Mouse (Mus musculus) frontal cortex, adult 2 months (tissue): ENCODE measurements around the gene Kif1a. TPM values are rescaled to one million over a fixed set of nuclear protein-coding genes. Genes with fewer than 3 reads are reported as not detected.

Experiments used
- DNase-seq, 2 experiments: peaks; one replicate each; pipeline ENCODE4 v3.0.0; 2022; ENCODE audit warnings: low spot score in 1 of 2; ENCODE audit errors: extremely low spot score in 1 of 2
- polyA plus RNA-seq: library from polyadenylated mRNA; depleted of rRNA; stranded (reverse); fragments of >200 nt; gene quantifications from 2 replicates; pipeline ENCODE4 v1.2.3, GENCODE M21; 2012

Kif1a gene
- polyA plus RNA-seq, 1 experiment, result 323 TPM

DNA sequence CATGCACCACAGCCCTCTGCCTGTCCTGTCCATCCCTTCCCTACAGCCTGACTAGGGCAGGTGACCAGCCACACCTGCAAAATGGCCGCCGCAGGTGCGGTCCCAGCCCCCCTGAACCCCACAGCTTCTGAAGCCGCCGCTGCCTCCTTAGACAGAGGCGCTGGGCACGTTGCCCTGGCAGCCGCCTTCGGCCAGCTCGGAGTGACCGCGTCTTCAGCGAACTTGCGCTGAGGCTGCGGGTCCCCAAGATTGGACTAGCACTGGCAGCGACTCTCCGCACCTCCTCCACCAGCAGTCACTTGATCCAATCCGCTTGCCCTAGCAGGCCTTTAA lies 1.5 kb downstream of the Kif1a start:
- no peak for DNase-seq

DNA sequence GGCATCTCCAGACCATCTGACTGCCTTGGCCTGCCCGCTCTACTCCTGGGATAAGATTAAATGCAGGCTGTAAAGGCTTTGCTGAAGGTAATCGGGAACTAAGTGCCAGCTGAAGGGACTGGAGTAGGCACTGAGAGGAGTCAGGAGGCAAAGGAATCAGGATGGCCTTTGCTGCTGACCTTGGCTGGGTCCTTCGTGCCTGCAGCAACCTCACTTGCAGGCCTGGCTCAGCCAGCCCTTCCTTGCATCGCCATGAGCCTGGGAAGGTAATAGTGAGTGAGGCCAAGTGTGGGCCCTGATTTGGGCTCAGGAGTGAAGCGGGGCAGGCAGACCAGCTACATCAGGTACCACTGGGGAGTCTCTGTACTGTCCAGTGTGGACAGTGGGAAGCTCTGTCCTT lies 2.8 kb downstream of the Kif1a start:
- DNase-seq, result no peak

DNA sequence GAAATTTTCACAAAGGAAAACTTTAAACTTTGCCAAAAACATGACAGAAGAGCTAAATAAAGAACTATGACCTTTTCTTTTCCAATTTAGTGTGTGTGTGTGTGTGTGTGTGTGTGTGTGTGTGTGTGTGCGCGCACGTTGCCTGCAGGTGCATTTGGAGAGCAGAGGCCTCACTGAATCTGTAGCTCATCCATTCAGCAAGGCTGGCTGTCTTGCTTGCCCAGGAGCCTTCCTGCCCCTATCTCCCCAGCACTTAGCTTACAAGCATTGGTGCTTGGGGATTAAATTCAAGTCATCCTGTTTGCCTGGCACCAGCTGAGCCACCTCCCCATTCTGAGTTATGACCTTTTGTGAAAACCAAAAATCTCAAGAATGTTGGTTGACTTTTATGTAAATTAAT lies 9.2 kb downstream of the Kif1a start:
- no peak for DNase-seq

DNA sequence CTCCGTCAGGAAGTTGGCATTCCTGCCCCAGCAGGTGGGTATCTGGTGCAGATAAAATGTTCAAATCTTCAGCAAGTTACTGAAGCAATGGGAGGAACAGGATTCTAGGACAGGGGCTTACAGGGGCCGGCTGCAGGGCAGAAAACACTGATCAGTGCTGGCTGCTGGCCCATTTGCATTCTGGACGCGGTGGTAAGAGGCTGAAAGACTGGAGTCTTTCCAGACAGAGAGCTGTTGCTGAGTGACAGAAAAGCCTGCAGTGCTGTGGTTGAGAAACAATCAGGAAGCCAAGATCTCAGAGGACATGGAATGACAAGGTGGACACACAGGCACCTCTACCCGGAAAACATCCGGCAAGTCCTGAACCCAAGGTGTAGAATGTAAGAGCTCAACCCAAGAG lies 16.6 kb downstream of the Kif1a start:
- peak in 1 of 2 experiments; percentile 51 for DNase-seq

DNA sequence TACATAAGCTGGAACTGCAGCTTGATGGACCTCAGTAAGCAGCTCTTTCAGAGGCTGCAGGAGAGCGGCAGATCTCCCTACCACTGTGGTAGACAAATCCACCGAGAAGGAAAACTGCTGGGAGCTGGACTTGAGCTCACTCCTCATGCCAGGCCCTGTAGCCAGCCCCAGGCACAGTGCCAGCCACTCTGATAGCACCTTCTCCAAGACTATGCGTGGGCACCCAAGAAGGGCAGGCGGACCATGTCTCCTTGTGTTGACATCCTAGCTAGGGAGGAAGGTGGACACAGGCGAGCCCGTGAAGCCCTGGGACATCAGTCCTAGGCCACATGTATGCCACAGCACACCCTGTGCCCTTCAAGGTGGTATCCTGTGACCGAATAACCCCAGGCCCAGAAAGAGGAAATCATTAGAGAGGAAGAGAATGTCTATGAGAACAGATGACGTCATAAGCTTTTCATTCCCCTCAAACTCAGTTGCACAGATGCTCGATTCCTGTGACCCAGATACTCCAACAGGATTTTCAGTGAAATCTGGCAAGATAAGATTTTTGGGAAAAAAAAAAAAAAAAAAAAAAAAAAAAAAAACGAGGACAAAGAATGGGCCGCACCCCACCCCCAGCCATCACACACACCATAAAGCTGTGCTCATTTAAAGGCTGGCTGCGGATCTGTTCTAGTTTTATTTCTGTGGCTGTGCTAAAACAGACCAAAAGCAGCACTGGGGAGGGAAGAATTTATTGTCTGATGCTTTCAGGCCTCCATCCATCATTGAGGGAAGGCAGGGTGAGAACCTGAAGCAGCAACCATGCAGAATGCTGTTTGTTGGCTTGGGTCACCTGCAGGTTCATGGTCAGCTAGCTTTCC lies 18.1 kb downstream of the Kif1a start:
- DNase-seq, result peak in 1 of 2 experiments; percentile 69

DNA sequence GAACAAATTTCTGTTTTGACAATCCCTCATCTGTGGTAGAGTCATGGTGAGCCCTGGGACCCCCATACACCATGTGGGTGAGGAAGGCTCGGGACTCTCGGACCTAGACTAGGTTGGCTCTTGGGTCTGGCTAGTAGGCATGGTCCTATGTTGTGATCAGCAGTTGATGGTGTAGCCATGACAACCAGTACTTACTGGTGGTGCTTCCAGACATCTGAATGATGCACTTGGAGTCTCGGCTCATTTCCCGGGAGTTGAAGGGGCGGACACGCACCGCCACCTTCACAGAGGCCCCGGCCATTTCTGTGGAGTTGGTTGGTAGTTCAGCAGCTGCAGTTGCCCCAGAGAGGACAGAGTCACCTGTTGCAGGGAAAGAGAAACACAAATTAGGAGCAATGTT lies 19.6 kb downstream of the Kif1a start:
- no peak for DNase-seq

DNA sequence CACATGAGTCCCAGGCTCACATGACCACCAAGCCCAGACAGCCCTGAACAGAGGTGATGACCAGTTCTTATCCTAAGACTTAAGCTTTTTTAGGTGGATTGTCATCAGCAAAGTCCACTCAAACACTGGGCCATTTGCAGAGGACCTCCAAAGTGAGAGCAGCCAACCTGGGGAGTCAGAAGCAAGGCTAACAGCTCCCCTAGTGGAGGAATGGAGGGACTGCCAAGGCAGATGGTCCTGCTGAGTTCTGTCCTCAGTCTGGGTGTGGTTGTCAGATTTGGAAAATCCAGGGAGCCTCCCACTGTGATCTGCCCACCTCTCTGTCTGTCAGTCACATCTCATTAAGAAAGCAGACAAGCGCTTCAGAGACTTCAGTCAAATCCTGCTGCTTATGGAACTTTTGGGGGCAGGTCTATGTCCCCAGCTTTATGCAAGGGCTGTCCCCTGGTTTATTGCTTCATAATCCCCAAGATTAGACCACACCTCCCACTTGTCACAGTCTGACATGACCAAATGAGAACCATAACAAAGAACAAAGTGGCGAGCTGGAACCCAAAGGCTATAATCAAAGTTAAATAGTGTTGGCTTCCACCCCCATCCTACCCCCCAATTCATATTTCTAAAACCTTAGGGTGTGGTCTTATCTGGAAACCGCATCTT lies 20.7 kb downstream of the Kif1a start:
- DNase-seq, result peak; percentile 62 to 77

DNA sequence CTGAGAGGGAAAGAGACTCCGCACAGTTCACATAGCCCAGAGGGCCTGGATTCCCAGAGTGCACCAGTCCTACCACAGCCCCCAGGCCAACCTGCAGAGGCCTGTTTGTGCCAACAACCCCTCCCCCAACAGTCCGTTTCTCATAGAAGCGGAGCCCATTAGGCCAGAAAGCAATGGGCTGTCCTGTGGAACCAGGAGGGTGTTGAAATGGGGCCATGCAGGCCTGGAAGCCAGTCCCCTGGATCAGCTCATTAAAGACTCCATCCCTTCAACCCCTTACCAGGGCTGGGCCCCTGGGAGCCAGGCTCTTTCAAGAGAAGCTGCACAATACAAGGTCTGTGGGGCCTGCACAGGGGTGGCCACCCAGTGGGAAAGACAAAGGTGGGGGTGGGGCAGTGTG lies 22.1 kb downstream of the Kif1a start:
- DNase-seq, result peak in 1 of 2 experiments; percentile 55

DNA sequence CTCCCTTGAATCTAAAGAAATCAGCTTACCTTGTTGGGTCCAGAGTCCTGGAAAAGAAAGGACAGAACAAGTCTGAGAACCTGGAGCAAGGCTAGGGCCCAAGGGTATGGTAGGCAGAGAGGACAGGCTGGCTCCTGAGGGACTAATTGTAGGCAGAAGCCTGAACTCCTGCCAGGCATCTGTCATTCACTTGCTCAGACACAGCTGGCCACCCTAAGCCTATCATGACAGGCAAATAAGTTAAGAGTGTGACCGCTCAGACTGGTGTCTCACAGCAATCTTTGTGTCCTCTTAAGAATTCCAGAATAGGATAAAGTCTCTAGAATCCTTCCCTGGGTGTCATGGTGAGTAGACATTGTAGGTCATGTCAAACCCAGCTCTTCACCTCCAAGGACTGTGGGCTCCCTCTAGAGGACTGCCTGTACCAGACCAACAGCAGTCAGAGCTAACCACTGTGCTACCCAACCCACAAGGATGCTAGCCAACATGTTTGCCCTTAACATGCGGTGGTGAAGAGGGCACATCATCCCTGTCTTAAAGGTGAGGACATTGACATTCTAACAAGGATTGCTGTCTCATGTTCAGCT lies 29.4 kb downstream of the Kif1a start:
- no peak for DNase-seq

DNA sequence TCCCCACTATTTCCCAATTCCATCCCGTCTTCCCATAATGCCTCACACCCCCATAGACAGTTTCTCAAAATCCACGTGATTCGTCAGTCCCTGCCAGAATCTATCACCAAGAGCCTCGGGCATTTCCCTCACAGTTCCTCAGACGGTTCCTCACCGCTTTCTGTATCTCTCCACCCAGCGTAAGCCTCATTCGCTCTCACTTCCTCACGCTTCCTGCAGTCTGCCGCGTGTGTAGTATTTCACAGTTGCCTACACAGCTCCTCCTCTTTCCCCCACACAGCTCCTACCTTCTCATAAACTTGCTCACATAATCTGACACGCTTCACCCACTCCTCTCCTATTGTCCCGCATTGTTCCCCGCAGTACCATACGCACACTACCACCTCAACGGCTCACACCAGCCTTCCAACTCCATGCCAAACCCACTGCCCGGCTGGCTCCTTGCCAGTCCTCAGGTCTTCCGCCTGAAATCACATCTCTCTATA lies 30.2 kb downstream of the Kif1a start:
- peak in 1 of 2 experiments; percentile 57 for DNase-seq

DNA sequence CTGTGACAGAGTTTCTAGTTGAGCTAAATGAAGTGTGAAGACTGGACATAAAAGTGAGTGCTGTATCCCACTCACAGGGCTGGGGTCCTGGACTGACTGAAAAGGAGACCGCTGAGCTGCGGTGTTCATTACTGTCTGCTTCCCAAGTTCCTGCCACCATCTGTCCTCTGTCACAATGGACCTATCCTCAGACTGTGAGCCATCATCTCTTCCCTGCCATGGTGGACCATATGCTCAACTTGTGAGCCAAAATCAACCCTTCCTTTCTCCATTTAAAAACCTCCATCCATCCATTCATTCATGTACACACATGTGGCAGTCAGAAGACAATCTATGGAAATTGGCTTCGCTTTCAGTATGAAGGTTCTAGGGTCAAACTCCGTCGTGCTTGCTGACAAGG lies 30.9 kb downstream of the Kif1a start:
- no peak for DNase-seq

DNA sequence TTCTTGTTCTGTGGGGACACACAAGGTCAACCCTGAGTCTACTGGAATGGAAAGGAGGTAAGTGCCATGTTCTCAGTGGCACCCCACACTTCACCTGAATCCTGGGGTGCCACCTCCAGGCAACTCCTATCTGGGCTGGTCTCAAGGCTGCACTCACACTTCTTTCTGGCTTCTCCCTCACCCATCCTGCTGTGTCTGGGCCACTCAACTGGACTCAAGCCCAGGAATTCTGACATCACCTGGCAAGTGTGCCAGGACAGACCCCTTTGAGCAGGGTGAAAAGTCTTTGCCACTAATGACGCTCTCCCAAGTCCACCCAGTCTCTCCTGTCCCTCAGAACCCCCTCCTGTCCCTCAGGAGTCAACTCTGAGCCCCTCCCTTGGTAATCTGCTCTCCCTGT lies 33.2 kb downstream of the Kif1a start:
- no peak for DNase-seq

DNA sequence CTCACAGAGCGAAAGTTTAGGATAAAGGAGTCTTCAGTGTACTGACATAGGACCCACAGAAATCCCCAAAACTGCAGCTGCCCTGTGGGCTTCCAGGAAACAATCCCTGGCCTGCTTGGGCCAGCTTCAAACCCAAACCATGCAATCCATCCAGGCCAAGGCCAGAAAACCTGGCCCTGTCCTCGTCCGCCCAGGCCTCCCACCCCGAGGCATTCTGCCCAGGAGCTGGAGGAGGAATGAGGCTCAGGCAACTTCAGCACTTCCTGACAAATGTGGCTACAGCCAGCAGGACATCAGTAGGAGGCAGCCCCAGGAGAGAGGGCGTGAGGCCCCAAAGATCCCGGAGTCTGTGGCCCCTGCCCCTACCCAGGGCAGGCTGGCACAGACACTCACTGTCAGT lies 36.1 kb downstream of the Kif1a start:
- DNase-seq, result no peak

DNA sequence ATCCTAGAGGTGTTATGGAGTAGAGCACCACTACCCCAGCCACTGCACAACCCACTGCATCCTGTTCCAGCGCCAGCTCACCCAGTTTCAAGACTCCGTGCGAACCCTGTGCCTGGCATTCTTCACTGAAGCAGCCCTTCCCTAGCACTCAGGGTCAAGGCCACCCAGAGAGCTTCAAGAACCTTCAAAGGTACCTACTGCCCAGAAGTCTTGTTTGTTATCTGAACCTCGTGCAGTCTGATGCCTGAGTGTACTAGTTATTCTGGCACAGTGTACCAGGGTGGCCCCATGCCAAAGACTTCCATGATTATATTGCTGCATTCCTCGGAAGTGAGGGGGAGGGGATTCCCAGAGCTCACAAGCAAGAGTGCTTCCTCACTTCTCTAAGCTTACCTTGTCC lies 38.1 kb downstream of the Kif1a start:
- DNase-seq, result peak in 1 of 2 experiments; percentile 60

DNA sequence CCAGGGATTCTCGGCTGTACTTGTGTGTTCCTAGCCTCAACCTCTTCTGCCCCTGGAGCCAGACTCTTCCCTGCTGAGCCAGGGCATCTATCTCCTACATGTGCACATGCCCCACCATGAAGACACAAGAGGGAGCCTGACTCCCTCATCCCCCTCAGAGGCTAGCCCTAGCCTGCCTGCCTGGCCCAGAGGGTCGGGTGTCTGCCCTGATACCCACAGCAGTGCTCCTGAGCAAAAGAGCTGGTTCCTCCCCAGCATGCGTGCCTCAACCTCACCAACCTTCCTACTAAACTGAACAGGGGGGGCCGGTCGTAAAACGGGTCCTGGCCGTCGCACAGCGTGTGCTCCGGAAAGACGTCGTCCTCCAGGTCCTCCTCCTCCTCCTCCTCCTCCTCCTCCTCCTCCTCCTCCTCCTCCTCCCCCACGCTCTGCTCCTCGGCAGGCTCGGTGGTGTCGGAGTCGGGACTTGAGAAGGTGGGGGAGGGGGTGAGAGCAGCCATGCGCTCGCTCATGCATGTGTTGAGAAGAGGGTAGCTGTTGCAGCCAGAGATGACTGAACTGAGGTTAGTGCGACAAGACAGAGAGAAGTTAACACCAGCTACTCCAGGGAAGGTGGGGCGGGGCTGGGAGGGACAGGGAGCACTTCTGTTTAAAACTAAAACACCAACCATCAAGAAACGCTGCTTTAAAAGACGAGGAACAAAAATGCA lies 50.5 kb downstream of the Kif1a start:
- DNase-seq, result peak in 1 of 2 experiments; percentile 39

DNA sequence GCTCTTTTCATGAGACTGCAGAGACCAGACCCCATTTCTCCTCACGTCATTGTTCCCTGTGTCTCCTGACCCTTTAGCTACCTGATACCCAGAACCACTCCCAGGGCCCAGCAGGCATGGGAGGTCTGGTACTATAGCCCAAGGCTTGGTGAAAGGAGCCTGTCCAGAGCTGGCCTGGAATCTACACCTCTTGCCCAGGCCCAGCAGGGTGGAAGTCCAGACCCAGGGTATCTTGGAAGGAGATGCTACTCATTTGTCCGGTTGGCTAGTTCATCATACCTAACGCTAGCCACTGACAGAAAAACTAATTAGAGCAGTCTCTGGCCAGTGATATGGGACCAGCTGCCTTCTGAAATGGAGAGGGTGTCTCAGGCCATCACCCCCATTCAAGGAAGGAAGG lies 51.7 kb downstream of the Kif1a start:
- no peak for DNase-seq

DNA sequence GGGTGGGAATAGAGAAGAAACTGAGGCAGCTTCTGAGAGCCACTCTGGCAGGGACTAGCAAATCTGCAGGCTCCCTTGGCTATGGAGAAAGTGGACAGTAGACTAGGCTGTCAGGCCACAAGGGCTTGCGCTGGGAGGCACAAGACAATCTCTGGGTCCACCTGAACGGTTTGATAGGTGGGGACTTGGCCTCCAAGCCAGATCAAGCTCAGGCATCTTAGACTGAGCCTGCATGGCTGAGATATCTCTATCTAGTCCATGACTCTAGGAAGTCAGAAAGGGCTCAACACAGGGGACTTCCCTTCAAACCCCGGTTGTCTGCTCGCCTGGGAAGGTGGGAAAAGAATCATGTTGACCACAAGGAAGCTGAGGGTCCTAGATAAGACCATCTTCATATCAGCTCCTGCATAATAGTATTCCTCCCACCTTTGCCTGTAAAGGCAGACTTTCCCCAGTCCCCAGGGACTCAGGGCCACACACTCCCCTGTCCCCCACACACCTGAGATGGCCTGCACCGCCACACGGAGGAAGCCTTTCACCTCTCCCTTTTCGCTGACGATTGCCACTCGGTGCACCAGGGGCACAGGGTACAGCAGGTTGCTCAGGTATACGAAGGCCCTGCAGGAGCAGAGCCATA lies 55.5 kb downstream of the Kif1a start:
- no peak for DNase-seq

DNA sequence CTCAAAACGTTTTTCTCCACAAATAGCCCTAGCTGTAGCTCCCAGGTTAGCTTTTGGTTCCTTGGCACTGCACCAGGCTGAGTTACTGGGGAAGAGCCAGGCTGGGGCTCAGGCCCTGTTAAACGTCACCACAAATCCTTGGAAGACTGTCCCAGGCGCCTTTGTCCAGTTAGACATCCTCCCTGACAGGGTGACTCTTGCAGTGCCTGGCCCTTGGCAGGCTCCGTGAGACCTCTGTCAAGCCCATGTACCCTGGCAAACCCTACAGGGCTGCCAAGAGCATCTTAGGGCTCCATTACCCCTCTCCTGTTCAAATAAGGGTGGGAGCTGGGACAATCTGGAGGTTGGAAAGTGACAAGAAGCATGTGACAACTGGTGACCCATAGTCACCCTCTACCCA lies 65.8 kb downstream of the Kif1a start:
- no peak for DNase-seq

DNA sequence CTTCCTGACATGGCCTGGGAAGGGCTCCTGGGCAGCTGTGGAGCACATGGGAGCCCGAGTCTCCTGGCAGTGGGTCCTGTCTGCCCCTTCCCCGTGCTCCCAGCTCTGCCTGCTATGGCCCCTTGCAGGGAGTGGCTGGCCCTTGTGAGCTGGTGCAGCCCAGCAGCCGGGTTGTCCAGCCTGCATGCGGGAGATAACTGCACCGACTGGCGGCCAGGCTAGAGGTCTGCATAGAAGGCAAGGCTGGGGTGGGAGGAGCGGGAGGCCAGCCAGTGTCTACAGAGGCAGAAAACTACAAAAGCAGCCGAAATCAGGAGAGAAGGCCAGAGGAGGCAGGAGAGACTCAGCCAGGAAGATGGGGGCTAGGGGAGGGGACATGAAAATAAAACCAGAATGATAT lies 67.8 kb downstream of the Kif1a start:
- DNase-seq, result no peak

DNA sequence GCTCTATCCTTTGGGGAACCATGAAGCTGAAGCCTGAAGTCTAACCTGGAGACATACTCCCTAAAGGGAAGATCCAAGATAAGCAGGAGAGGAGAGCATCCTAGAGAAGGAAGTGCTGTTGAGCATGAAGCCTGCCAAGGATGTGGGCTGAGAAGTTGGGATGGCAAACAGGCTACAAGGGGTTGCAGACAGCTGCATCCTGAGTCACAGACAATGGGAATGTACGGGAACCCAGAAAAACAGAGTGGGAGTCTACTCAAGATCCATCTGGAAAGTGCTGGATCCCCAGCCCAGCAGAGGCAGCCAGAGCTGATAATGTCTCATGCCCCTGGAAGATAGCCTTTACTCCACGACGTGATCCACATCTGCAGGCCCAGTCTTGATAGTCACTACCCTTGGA lies 70.6 kb downstream of the Kif1a start:
- peak in 1 of 2 experiments; percentile 61 for DNase-seq

DNA sequence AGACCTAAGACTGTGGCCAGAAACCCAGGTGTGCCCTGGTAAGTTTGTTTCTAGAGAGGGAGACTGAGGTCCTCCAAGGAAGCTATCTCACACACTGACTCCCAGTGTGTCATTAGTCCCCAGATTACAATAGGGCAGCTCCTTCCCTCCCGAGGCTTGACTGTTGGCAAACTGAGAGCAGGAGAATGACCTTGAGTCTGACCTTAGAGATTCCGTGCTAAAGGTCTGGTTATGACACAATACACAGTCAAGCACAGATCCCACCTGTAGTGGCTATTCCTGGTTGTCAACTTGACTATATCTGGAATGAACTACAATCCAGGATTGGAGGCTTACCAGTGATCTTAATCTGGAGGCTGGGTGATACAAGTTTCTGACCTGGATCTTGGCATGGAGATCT lies 71.7 kb downstream of the Kif1a start:
- no peak for DNase-seq
